Mouse (Mus musculus) frontal cortex, postnatal 10 days (tissue): ENCODE results near the gene Mmp27.

ENCODE experiments used
- DNase-seq, 2 experiments: peaks; one replicate each; pipeline ENCODE4 v3.0.0; 2022; ENCODE audit warnings: low spot score in 2 of 2, mixed read lengths in 1 of 2

The Mmp27 gene

DNA sequence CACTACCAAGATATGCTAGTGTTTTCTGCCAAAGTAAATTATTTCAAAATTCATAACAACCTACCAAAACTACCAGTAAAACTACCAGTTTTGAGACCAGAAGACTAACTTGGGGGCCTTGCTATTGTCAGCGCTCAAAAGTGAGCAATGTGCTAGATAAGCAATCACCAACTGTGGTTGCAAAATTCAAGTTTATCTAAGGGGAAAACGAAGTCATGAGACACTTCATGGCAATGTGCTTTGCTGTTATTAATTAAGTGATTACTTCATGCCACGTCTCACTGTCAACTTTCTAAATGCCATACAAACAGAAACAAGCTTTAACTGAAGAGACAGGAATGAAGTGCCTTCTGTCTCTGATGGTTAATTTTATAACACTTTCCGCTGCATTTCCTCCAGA lies at the start of gene Mmp27:
Gene Mmp27 (plus strand): TSS at position 235 of the 400 bp plus-strand sequence.
- DNase-seq = no peak

DNA sequence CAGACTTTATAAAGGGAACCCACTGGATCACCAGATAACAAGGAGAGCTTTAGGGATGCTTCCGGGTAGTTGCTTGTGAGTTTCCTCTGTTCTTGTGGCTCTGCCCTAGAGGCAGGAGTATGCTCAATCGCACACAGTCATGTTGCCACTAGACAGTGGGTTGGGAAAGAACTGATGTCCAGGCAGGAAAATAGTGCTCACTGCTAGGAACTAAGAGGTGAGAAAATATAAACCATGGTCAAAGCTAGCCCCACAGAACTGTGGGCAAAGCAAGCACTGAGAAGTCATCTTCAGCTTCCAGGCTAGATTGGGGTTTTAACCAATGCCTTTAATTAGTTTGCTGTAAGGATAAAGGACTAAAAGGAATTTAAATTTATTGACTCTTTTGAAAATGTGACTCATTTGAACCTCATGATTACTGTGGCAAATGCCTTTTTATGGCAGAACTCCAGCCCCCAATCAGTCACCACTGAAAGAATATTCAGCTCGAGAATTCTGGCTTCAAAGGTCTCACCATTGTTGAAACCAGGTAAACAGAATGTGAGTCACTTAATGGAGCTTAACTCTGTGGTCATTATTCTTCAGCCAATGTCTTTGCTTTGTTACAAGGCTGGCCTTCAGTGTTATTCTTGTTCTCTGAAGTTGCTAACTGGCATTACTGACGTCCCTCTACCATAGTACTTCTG lies 44.8 kb upstream of the Mmp27 start:
- DNase-seq = no peak

DNA sequence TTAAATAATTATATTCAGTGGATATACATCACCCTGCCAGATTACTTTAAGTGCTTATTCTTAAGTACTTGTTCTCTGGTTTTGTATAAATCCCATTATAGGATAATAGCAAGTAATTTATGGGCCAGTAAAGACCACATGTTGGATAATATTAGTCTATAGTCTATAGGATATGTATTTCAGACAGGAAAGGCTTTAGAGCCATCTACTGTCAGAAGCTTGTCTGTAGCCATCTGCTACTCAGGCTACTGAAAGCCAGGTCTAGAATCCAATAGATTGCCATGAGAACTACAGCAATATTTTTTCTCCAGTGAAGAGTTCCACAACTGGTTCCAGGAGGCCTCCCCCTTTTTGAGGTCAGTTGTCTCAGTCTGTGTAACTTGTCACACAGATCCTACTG lies 28.4 kb upstream of the Mmp27 start:
- DNase-seq = no peak

DNA sequence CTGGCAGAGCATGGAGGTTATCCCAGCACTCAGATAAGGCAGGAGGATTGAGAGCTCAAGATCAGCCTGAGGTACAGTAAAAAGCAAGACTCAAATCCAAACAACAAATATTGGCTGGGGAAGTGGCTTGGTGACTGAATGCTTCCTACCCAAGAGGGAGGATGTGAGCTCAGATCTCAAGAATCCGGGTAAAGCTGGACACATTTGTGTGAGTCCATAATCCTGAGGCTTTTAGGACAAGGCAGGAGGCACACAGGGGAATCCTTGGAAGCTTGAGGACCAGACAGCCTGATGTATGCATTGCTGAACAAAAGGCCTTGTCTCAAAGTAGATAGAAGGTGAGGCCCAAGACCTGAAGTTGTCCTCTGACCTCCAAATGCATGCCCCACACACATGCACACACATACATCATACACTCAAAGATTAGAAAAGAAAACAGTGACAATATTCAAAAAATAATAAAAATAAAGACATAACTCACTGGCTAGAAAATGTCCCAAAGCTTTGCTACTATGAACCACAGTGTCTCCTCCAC lies 26.2 kb upstream of the Mmp27 start:
- no peak for DNase-seq

DNA sequence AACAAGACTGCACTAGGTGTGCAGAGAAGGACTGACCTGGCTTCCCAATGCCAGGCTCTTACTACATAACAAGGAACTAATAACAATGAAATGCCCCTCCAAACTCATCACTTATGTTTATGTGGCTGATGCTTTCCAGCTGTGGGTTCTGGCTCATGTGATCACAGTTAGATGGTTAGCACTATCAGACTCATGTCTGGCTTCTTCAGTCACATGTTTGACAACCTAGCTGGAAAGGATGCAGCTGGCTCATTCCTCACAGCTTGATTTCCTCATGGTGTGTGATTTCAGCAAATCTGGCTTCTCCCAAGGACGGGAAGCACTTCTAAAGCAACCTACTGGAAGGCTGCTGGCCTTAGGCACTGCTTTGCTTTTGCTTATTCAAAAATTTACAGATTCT lies 25.7 kb upstream of the Mmp27 start:
- DNase-seq = peak; percentile 5 to 6

DNA sequence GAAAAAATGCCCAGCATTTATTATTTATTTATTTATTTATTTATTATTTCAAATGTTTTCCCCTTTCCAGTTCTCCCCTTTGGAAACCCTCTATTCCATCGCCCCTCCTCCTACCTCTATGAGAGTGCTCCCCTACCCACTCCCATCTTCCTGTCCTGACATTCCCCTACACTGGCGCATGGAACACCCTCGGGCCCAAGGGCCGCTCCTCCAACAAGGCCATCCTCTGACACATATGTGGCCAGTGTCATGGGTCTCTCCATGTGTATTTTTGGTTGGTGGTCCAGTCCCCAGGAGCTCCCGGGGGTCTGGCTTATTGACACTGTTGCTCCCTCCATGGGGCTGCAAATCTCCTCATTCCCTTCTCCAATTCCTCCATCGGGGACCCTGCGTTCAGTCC lies 25.3 kb upstream of the Mmp27 start:
- no peak for DNase-seq

DNA sequence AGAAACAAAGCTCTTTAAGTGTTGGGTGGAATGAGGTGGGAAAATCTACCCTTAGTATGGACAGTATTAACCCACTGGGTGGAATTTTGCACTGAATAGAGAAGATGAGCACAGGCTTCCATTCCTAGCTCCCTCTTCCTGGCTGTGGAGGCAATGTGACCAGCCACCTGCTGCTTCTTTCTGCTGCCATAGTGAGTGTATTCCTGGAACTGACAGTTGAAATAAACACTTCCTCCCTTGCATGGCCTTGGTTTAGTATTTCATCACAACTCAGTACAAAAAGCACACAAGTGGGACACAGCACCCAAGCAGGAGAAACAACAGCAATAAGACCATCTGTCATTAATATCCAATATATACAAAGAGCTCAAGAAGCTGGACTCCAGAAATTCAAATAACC lies 19.3 kb upstream of the Mmp27 start:
- no peak for DNase-seq

DNA sequence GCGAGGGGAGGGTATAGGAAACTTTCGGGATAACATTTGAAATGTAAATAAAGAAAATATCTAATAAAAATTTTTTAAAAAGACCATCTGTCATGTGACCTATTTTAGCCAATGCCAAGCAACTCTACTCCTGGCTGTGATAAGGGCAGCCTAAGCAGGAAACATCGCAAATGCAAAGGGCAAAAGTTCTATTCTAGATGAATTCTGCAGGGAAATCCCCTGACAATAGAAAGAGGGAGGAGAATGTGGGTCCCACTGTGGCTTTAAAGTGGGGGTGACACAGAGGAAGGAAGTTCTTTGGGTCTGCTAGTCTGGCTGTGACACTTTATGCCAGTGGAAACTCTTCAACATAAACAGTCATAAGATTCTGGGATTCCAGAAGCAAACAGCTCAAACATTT lies 17.7 kb upstream of the Mmp27 start:
- DNase-seq = no peak

DNA sequence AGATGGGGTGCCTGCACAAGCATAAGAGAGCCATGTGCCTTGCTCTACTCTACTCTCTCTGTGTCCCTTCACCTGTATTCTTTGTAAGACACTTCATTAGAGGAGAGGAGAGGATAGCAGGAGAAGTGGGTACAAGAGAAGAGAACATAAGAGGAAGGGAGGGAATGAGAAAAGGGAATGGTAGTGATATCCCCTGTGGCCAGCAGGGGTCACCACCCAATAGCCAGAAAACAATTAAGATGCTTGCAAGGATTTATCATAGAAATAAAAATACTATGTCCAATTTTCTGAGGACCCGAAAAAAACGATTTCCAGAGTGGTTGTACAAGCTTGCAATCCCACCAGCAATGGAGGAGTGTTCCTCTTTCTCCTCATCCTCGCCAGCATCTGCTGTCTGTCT lies 16.8 kb upstream of the Mmp27 start:
- no peak for DNase-seq

DNA sequence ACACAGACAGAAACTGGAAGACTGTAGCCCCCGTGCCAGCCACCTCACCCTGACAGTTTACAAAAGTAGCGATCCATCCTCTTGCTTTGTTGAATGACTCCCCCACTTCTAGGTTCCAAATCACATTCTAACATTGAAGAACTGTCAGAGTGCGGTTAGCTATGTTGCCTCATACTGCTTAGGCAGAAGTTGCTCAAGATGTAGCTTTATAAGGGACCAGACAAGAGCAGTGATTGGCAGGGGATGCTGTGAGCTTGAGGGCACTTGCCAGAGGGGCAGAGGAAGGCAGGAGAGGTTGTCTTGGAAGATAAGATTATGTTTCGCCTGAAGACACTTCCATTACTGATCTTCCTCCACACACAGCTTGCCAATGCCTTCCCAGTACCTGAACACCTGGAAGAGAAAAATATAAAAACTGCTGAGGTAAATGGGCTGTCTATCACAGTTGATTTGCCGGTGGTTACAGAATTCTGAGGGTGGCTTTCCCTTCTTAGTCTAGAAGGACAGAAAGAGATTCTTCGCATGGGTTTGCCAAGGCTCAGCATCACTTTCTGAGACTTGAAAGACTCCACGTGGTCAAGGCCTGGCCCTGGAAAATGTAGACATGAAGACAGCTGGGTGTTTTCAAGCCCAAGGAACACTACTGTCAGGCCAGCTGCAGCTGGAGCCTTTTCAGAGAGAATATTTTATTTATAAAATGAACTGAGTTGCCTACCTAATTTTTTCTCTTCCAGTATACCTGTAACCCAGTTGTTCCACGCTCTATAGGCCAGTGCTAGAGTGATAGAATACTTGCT lies 12.8 kb upstream of the Mmp27 start, which contains the start of gene Mmp8:
Gene Mmp8 (plus strand): TSS at position 236 of the 797 bp plus-strand sequence.
- DNase-seq = no peak

DNA sequence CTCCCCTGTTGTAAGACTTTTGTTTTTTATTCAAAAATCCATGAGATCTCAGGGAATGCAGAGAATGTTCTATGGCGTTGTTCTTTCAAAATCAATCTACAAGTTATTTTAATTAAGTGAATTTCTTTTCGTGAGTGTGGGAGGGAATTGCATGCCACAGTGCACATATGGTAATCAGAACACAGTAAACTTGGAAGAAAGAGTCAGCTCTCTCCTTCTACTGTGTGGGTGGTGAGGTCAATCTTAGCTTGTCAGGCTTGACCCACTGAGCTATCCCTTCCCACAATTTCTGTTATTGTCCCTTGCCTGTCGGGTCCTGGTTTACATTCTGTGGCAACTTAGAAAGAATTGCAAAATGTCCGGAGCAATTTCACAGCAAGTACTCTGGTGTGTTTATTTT lies 11.2 kb upstream of the Mmp27 start:
- no peak for DNase-seq

DNA sequence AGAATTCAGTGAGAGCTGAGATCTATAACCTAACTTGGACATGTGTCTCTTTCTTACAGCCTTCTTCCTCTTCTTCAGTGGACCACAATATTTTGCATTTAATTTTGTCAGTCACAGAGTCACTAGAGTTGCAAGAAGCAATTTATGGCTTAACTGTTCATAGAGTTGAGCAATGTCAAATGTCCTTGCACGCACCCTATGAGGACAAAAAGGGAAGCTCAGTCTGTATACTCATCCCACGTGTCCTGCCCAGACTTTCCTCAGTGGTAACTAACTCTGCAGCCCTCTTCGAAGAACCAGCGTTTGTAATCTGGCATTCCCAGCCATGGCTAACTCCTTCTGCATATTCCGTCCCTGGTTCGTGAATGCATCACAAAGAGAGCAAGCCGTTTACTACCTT lies 3.8 kb upstream of the Mmp27 start:
- DNase-seq = no peak

DNA sequence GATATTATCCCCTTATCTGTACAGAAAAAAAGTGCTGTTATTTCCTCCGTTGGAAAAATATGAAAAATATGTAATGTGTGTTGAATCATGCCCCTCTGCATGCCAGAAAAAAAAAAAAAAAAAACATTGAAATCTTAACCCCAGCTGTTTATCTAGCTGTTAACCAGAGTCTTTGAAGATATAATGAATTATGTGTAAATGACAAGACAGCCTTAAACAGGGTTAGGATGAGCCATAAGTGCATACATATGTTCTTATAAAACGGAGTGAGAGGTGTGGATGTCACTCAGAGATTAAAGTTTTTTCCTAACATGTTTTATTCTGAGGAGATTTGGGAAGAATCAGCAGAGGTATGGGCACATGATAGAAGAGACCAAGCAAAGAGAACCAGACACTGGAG lies 3.3 kb upstream of the Mmp27 start:
- DNase-seq = no peak

DNA sequence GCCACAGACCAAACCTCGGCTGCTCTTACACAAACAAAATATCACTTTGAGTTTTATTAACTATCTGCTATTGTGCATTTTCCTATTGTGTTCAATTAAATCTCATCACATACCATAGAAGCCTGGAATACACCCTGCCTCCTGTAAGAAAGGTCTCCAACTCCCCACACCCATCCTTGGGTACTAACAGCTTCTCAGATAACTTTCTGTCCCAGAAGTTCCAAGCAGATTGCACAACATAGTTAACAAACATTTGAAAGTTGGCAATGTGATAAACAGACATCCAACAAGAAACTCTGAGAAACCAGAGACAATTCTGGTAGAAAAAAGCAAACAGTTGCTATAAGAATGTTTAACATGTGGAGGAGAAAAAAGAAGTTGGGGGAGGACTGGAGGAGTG lies 711 bp upstream of the Mmp27 start:
- DNase-seq = no peak

DNA sequence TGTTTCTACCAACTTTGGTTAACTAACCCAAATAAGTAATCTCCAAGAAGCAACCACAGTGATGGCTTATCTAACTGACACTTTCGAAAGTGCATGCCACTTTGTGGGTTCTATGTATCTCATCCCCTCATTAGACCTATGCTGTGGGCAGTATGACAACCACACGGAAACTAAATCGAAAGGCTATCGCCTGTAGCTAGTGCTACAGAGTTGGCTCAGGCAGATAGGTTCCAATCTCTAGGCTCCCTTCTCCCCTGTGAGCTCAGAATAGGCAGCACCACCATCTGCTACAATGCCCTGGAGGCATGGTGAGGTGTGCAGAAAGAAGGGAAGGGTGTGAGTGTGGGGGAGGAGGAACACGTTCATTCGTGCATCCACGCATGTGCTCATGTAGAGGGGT lies 992 bp downstream of the Mmp27 start:
- no peak for DNase-seq

DNA sequence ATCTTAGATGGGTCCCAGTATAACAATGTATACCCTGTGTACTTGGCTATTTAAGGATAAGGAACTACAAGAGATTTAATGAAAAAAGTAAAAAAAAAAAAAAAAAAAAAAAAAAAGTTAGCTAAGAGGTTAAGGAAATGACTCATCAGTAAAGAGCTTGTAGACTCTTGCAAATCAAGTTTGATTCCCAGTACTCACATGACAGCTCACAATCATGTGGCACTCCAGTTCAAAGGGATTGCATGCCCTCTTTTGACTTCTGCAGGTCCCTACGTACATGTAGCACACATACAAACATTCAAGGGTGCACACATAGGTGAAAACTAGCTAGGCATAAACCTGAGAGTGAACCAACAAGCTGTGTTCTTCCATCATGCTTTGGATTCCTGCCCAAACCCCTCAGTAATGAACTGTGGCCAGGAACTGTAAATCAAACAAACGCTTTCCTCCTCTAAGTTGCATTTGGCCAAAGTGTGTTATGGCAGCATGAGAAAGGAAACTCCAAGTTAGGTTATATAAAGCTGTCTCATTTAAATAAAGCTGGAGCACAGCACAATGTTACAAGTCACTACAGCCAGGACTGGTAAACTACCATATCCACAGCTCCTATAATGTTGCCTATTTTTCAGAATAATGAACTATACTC lies 1.6 kb downstream of the Mmp27 start:
- DNase-seq = no peak

DNA sequence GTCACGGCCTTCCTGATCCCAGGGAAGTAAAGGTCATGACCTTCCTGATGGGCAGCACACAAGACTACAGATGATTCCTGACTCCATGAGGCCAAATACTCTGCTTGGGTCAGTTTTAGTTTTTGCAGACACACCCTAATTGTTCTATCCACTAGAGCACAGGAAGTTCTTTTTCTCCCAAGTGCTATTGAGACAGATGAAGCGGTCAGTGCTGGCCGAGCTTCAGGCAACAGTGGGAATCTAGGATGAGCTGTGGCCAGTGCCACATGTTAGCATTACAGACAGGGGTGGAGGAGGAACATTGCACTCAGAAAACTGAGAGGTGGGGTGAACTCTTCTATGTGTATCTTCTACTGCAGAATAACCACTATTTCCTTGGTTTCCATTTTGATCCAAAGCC lies 4.3 kb downstream of the Mmp27 start:
- no peak for DNase-seq

DNA sequence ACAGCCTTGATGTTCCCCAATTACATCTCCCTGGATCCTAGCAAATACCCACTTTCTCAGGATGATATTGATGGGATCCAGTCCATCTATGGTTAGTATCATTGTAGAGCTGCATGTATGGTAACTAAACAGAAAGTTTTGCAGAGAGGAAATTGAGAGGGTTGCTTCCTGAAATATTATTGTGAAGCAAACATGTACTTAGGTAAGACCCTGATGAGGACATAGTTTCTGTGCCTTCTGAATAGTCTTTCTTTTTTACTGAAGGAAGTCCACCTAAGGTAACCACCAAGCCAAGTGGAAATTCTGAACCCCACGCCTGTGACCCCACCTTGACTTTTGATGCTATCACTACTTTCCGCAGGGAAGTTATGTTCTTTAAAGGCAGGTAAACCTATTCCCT lies 6.2 kb downstream of the Mmp27 start:
- DNase-seq = no peak

DNA sequence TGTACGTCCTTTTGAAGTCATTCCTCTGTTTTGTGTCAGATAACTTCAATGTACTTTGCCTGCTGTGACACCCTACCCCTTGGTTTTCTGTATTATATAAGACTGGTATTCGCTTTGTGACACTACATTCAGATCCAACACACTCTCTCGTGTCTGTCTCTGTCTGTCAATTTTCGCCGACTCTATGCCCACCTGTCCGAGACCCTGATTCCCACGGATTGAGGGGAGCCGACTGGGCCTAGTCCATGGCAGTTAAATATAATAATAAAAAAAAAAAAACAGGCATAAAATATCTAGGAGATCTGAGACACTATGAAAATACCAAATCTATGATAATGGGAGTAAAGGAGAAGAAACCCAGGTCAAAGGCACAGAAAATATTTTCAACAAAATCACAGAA lies 18.9 kb downstream of the Mmp27 start:
- DNase-seq = no peak

DNA sequence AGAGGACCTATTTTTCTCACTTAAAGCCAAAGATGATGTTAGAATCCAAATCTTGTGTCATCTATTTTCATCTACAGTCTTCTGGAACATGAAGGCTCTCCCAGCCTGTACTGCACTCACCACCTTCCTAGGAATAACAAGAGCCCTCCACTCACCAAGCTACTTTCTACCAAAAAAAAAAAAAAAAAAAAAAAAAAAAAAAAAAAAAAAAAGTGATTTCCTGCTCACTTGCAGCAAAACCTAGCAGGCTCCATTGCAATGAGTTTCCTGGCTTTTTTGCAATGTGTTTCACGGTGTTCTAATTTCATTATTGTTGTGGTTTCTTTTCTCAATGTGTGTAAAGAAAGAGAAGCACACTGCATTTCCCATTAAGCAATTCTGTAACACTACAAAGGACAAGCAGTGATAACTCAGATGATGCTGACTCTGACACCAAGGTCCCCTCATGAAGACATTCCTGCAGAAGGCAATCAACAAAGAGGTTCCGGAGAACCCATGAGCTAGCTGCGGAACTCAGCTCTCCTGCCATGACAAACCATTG lies 22.1 kb downstream of the Mmp27 start:
- no peak for DNase-seq

DNA sequence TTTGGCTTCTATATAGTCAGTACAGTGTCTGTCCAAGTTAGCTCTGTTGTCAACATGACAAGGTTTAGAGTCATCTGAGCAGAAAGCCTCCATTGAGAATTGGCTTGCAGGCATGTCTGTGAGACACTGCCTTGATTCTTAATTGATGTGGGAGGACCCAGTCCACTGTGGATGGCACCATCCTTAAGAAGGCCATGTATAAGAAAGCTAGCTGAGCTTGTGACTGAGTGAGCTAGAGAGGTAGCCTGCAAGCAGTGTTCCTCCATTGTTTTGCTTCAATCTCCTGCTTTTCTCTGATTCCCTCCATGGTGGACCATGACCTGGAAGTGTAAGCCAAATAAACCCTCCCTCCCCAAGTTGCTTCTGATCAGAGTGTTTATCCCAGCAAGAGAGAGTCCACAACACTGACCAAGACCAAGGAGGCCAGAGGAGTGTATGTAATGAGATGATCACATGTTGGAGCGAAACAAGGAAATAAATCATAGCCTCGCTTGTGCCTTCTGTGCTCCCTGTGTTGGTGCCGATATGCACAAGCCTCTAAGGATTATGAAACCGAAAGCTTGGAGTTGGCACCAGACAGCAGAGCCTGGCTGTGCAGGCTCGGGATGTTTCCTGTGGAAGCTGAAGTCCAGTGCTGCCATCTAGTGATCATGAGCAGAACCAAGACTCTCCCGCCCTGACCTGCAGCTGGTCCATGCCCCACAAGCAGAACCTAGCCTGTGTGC lies 23.8 kb downstream of the Mmp27 start:
- peak; percentile 67 to 79 for DNase-seq
